Mouse (Mus musculus) retina, postnatal 7 days (tissue): ENCODE results near the gene Nudt17.
"Not testable (repeated sequence)": the region's sequence is repeated elsewhere in the genome, so short reads cannot be mapped to it uniquely, and the experiment has no call there.

Source experiments
- DNase-seq: peaks from one replicate; pipeline ENCODE4 v3.0.0-alpha.2; 2012; ENCODE audit warnings: low read depth, low spot score

Gene Nudt17

GRCm38 (mm10) chr3:96704778-96705177 lies 3.6 kb downstream of the Nudt17 start:
- no peak for DNase-seq

GRCm38 (mm10) chr3:96701003-96701402 lies 7.4 kb downstream of the Nudt17 start:
- DNase-seq = no peak

- no peak for DNase-seq
These were observed 8.0 kb downstream of the Nudt17 start for GRCm38 (mm10) chr3:96700376-96700775.

GRCm38 (mm10) chr3:96698993-96699690 lies 9.2 kb downstream of the Nudt17 start:
- DNase-seq = peak; percentile 78

GRCm38 (mm10) chr3:96696766-96697732 lies 11.3 kb downstream of the Nudt17 start:
- DNase-seq = peak; percentile 81

- DNase-seq = peak; percentile 62
These were observed 12.1 kb downstream of the Nudt17 start, which contains the start of gene Pias3 for GRCm38 (mm10) chr3:96696198-96696765. TSS of gene Pias3 (plus strand) at chr3:96696384.

GRCm38 (mm10) chr3:96693579-96693978 lies 14.8 kb downstream of the Nudt17 start:
- no peak for DNase-seq

GRCm38 (mm10) chr3:96692506-96692905 lies 15.9 kb downstream of the Nudt17 start:
- DNase-seq = no peak

GRCm38 (mm10) chr3:96690298-96690697 lies 18.1 kb downstream of the Nudt17 start:
- no peak for DNase-seq

GRCm38 (mm10) chr3:96688854-96689253 lies 19.5 kb downstream of the Nudt17 start:
- DNase-seq = no peak

GRCm38 (mm10) chr3:96686057-96686456 lies 22.3 kb downstream of the Nudt17 start:
- DNase-seq = not testable (repeated sequence)

GRCm38 (mm10) chr3:96684822-96685156 lies 23.6 kb downstream of the Nudt17 start:
- DNase-seq = no peak

- no peak for DNase-seq
These were observed 24.1 kb downstream of the Nudt17 start for GRCm38 (mm10) chr3:96684151-96684821.

GRCm38 (mm10) chr3:96683496-96683895 lies 24.9 kb downstream of the Nudt17 start:
- no peak for DNase-seq

- DNase-seq = no peak
These were observed 27.9 kb downstream of the Nudt17 start for GRCm38 (mm10) chr3:96680269-96680956.

GRCm38 (mm10) chr3:96679159-96679674 lies 29.1 kb downstream of the Nudt17 start:
- DNase-seq = no peak

- no peak for DNase-seq
These were observed 29.9 kb downstream of the Nudt17 start for GRCm38 (mm10) chr3:96678456-96678855.

- no peak for DNase-seq
These were observed 32.7 kb downstream of the Nudt17 start for GRCm38 (mm10) chr3:96675690-96676089.

- DNase-seq = no peak
These were observed 33.2 kb downstream of the Nudt17 start for GRCm38 (mm10) chr3:96675171-96675570.

GRCm38 (mm10) chr3:96674442-96674841 lies 33.9 kb downstream of the Nudt17 start:
- no peak for DNase-seq

- DNase-seq = no peak
These were observed 34.8 kb downstream of the Nudt17 start for GRCm38 (mm10) chr3:96673514-96673913.
